11 mouse cellular contexts compared by ENCODE assay signal in genomic region chr15:81832219-81832618, GRCm38 (mm10). TPM values are rescaled to one million over a fixed set of nuclear protein-coding genes. Genes with fewer than 3 reads are reported as not detected.
DNase-seq lines count a peak whose midpoint lies in the region; TF ChIP-seq lines count a peak whose summit lies in the region.
"Had no signal": no experiment of that assay in that cellular context is flagged by ENCODE, and none has a peak within 500 bp of the region (broad histone marks: within the 10 kb centered on the region; RNA-seq: fewer than 3 reads in every experiment).

No protein-coding gene starts in this region.

- TF ChIP-seq POLR2A in CH12.LX (IDR thresholded peaks at IDR 0.05; ENCODE audit: low read depth, low read length): no peak

- H3K36me3 ChIP-seq in heart, embryonic 10.5 days: peaks cover 5% of the 10 kb centered on the region; the same call in 1 of the 2 replicates
- H3K36me3 ChIP-seq in CH12.LX (replicated peaks in 1 of 2; ENCODE audit: control insufficient read depth in 1 of 2, insufficient read depth in 1 of 2, low read length in 1 of 2): peaks cover 0 to 4% of the 10 kb centered on the region in 2 experiments

- H3K4me3 ChIP-seq in heart, embryonic 10.5 days: no peak overlapping the region
- H3K4me3 ChIP-seq in CH12.LX (replicated peaks in 1 of 3; ENCODE audit: low read depth in 2 of 3, low read length in 2 of 3, poor library complexity in 1 of 3): no peak overlapping the region
- H3K4me3 ChIP-seq: forebrain, embryonic 12.5 days; lung, embryonic 15.5 days had no signal

- TF ChIP-seq CTCF in CH12.LX (conservative IDR thresholded peaks at IDR 0.05 in 1 of 2, IDR thresholded peaks at IDR 0.05 in 1 of 2; ENCODE audit: low read depth in 2 of 2, low read length in 2 of 2): no peak

- H3K4me2 ChIP-seq in CH12.LX (ENCODE audit: insufficient read depth, low read depth, poor library complexity, severe bottlenecking): no peak overlapping the region

- DNase-seq in cerebellum, adult 9-11 months: peak; percentile 65
- no peak for DNase-seq in cerebellum, adult 18-20 months
- DNase-seq in heart, postnatal 4 days: peak; percentile 17
- no peak for DNase-seq in heart, embryonic 10.5 days (ENCODE audit: low spot score)
- peak; percentile 70 for DNase-seq in kidney, postnatal 14 days
- DNase-seq in kidney, postnatal 4 days: no peak
- DNase-seq in CH12.LX (ENCODE audit: extremely low read depth): peak; percentile 27
- DNase-seq in urinary bladder, adult 18-20 months (ENCODE audit: low spot score in 2 of 2): no peak
- DNase-seq: midbrain, embryonic 14.5 days had no signal

- dilution Hi-C loops in CH12.LX (cut with MboI; ENCODE audit: extremely low pct_ligation_motif_present, extremely low pct_unique_long_range_greater_than_20kb, low sequenced_read_pairs): no loop called here

- H3K27ac ChIP-seq in heart, embryonic 10.5 days: no peak overlapping the region
- no peak overlapping the region for H3K27ac ChIP-seq in CH12.LX (ENCODE audit: insufficient read depth, low read depth)
- H3K27ac ChIP-seq: lung, embryonic 15.5 days had no signal

- H3K27me3 ChIP-seq in heart, embryonic 10.5 days (ENCODE audit: insufficient read depth, poor library complexity, severe bottlenecking): peaks cover 17% of the 10 kb centered on the region; the same call in 1 of the 2 replicates
- no peaks in the 10 kb centered on the region for H3K27me3 ChIP-seq in CH12.LX (replicated peaks)
- H3K27me3 ChIP-seq: lung, embryonic 15.5 days had no signal

- no peak for TF ChIP-seq RAD21 in CH12.LX (IDR thresholded peaks at IDR 0.05; ENCODE audit: low read depth, low read length)

- in situ Hi-C loops in CH12.LX (cut with MboI; ENCODE audit: low pct_ligation_motif_present, low pct_unique_long_range_greater_than_20kb, low sequenced_read_pairs): loop anchor here (5.0 kb wide), 1 partner anchor 70 kb away; no protein-coding TSS in a partner anchor

- no peaks in the 10 kb centered on the region for H3K79me2 ChIP-seq in CH12.LX (replicated peaks; ENCODE audit: control insufficient read depth, extremely low read depth, insufficient read depth, poor library complexity, severe bottlenecking)

- H3K4me1 ChIP-seq in heart, embryonic 10.5 days: peaks cover 39% of the 10 kb centered on the region
- H3K4me1 ChIP-seq in CH12.LX (ENCODE audit: control insufficient read depth in 1 of 2, insufficient read depth in 2 of 2): peaks cover 21 to 60% of the 10 kb centered on the region in 2 experiments

- peak; percentile 6; the same call in 1 of the 2 replicates for TF ChIP-seq EP300 in CH12.LX (IDR thresholded peaks at IDR 0.05; ENCODE audit: low read length)

- 79% methylated on average over 3 of the region's 3 CpGs for WGBS in heart, embryonic 10.5 days

- H3K9me3 ChIP-seq in heart, embryonic 10.5 days: no peaks in the 10 kb centered on the region
- H3K9me3 ChIP-seq in CH12.LX (replicated peaks; ENCODE audit: low read length): no peaks in the 10 kb centered on the region
- H3K9me3 ChIP-seq: forebrain, embryonic 12.5 days; lung, embryonic 15.5 days had no signal

- H3K9ac ChIP-seq in CH12.LX (ENCODE audit: insufficient read depth, low read depth): no peak overlapping the region
- H3K9ac ChIP-seq: forebrain, embryonic 12.5 days; lung, embryonic 15.5 days had no signal

TF ChIP-seq in CH12.LX, 34 proteins besides CTCF, POLR2A, EP300 and RAD21:
- TF ChIP-seq CHD2 (IDR thresholded peaks at IDR 0.05; ENCODE audit: low read length): 0 out of 2 replicates have a peak, but pooled peaks have one; percentile 26
- no peak for TF ChIP-seq TBP (conservative IDR thresholded peaks at IDR 0.05; ENCODE audit: low read depth, low read length)
- TF ChIP-seq ELF1 (IDR thresholded peaks at IDR 0.05; ENCODE audit: low read depth, low read length): peak; percentile 15; the same call in 1 of the 2 replicates
- TF ChIP-seq ZKSCAN1 (IDR thresholded peaks at IDR 0.05; ENCODE audit: borderline replicate concordance, low read depth, low read length): no peak

RNA-seq across cellular contexts. Expression of gene Tob2, which starts 26.4 kb away (rescaled TPM):
- total RNA-seq in heart, postnatal 4 days (2021): 10 to 100 TPM; 24.1 to 32.3 TPM
- polyA plus RNA-seq in heart, embryonic 10.5 days (2016; fragmentation: Nextera tagmentation; extraction: Ambion mirVana): 13.0 and 15.6 TPM in 2 replicates
- total RNA-seq in CH12.LX (2012; rRNA removed) (21.8 and 25.3 TPM in 2 replicates), CH12.LX (2014; rRNA removed) (5.0 and 5.6 TPM in 2 replicates)
- polyA plus RNA-seq in CH12.LX (2012; ENCODE audit: insufficient read length, low read depth): 18.9 and 22.0 TPM in 2 replicates

RNA-seq across cellular contexts. Expression of gene Tef, which starts 30.0 kb away (rescaled TPM):
- 10 to 100 TPM; 38.5 to 40.5 TPM for total RNA-seq in heart, postnatal 4 days (2021)
- polyA plus RNA-seq in heart, embryonic 10.5 days (2016; fragmentation: Nextera tagmentation; extraction: Ambion mirVana): 17.3 and 20.2 TPM in 2 replicates
- total RNA-seq in CH12.LX (2012; rRNA removed) (12.8 and 14.9 TPM in 2 replicates), CH12.LX (2014; rRNA removed) (14.4 and 14.7 TPM in 2 replicates)
- 15.8 and 17.2 TPM in 2 replicates for polyA plus RNA-seq in CH12.LX (2012; ENCODE audit: insufficient read length, low read depth)

RNA-seq across cellular contexts. Expression of gene Phf5a, which starts 39.5 kb away (rescaled TPM):
- total RNA-seq in heart, postnatal 4 days (2021): 10 to 100 TPM; 57.9 to 58.9 TPM
- 154 and 200 TPM in 2 replicates for polyA plus RNA-seq in heart, embryonic 10.5 days (2016; fragmentation: Nextera tagmentation; extraction: Ambion mirVana)
- total RNA-seq in CH12.LX (2012; rRNA removed): 86.3 and 126 TPM in 2 replicates
- 116 and 137 TPM in 2 replicates for total RNA-seq in CH12.LX (2014; rRNA removed)
- 177 and 228 TPM in 2 replicates for polyA plus RNA-seq in CH12.LX (2012; ENCODE audit: insufficient read length, low read depth)

RNA-seq across cellular contexts. Expression of gene Aco2, which starts 39.9 kb away (rescaled TPM):
- total RNA-seq in heart, postnatal 4 days (2021): 1,000 to 10,000 TPM; 1,419 to 1,465 TPM
- polyA plus RNA-seq in heart, embryonic 10.5 days (2016; fragmentation: Nextera tagmentation; extraction: Ambion mirVana): 320 and 472 TPM in 2 replicates
- total RNA-seq in CH12.LX (2012; rRNA removed) (177 and 190 TPM in 2 replicates), CH12.LX (2014; rRNA removed) (150 and 161 TPM in 2 replicates)
- polyA plus RNA-seq in CH12.LX (2012; ENCODE audit: insufficient read length, low read depth): 205 and 222 TPM in 2 replicates

Comparison
In these comparisons a context has a peak if more than half of its experiments do, and no peak if none do; other contexts are left out.
1. DNase-seq: peak in cerebellum, adult 9-11 months (single experiment), heart, postnatal 4 days (single experiment), kidney, postnatal 14 days (single experiment) and CH12.LX (single experiment); none in cerebellum, adult 18-20 months (0 of 2), heart, embryonic 10.5 days (single experiment), kidney, postnatal 4 days (0 of 2) and urinary bladder, adult 18-20 months (0 of 2).